Mouse (Mus musculus): ENCODE data around the gene Tmem221. TPM values are rescaled to one million over a fixed set of nuclear protein-coding genes. Genes with fewer than 3 reads are reported as not detected.

Tmem221 gene
- 0.14 TPM in 2 replicates for polyA plus RNA-seq (2016; fragmentation: Nextera tagmentation; extraction: Ambion mirVana)

- Histone ChIP-seq H3K4me3 (peak within 1 kb of the TSS; percentile 51), H3K4me1 (peaks cover 22% of the 10 kb centered on the region), H3K36me3 (no peaks in the 10 kb centered on the region), H3K27me3 (ENCODE audit: low read depth, poor library complexity, severe bottlenecking) (peaks cover 89% of the 10 kb centered on the region), H3K9me3 (replicated peaks) (no peaks in the 10 kb centered on the region), H3K27ac (replicated peaks) (no peak within 1 kb of the TSS)
- DNase-seq (ENCODE audit: low spot score): peak; percentile 52
- WGBS: 4% methylated on average over 70 of the region's 70 CpGs
These were observed at the start of gene Tmem221 for GRCm38 (mm10) chr8:71558071-71558957. TSS of gene Tmem221 (minus strand) at chr8:71558871.

GRCm38 (mm10) chr8:71604021-71604420, 45.4 kb upstream of the Tmem221 start:
- 56% methylated on average over 7 of the region's 7 CpGs for WGBS

GRCm38 (mm10) chr8:71602666-71603334, 44.1 kb upstream of the Tmem221 start:
- H3K9me3 ChIP-seq (replicated peaks): no peaks in the 10 kb centered on the region
- peak; percentile 53 for DNase-seq (ENCODE audit: low spot score)
- H3K27ac ChIP-seq (replicated peaks): no peak overlapping the region
- H3K4me1 ChIP-seq: peaks cover 18% of the 10 kb centered on the region
- H3K27me3 ChIP-seq (ENCODE audit: low read depth, poor library complexity, severe bottlenecking): peaks cover 71% of the 10 kb centered on the region
- H3K4me3 ChIP-seq: peak overlapping the region; percentile 48
- 1% methylated on average over 32 of the region's 32 CpGs for WGBS
- peaks cover 15% of the 10 kb centered on the region for H3K36me3 ChIP-seq

More at GRCm38 (mm10) chr8:71604021-71604420, 45.4 kb upstream of the Tmem221 start:
- no peak for DNase-seq (ENCODE audit: low spot score)
- no peak overlapping the region for H3K4me3 ChIP-seq
- peaks cover 12% of the 10 kb centered on the region for H3K36me3 ChIP-seq
- H3K9me3 ChIP-seq (replicated peaks): no peaks in the 10 kb centered on the region
- H3K4me1 ChIP-seq: peaks cover 18% of the 10 kb centered on the region
- no peak overlapping the region for H3K27ac ChIP-seq (replicated peaks)
- H3K27me3 ChIP-seq (ENCODE audit: low read depth, poor library complexity, severe bottlenecking): peaks cover 68% of the 10 kb centered on the region

GRCm38 (mm10) chr8:71601939-71602665, 43.4 kb upstream of the Tmem221 start:
- Histone ChIP-seq H3K9me3 (replicated peaks) (no peaks in the 10 kb centered on the region), H3K36me3 (peaks cover 15% of the 10 kb centered on the region), H3K4me1 (peaks cover 18% of the 10 kb centered on the region), H3K27me3 (ENCODE audit: low read depth, poor library complexity, severe bottlenecking) (peaks cover 71% of the 10 kb centered on the region), H3K4me3 (peak overlapping the region; percentile 48), H3K27ac (replicated peaks) (no peak overlapping the region)
- 2% methylated on average over 65 of the region's 65 CpGs for WGBS
- peak; percentile 36 for DNase-seq (ENCODE audit: low spot score)

- 92% methylated on average over 5 of the region's 5 CpGs for WGBS
- Histone ChIP-seq H3K27me3 (ENCODE audit: low read depth, poor library complexity, severe bottlenecking) (peaks cover 51% of the 10 kb centered on the region), H3K4me3 (no peak overlapping the region), H3K27ac (replicated peaks) (no peak overlapping the region), H3K4me1 (peaks cover 38% of the 10 kb centered on the region), H3K9me3 (replicated peaks) (no peaks in the 10 kb centered on the region), H3K36me3 (peaks cover 27% of the 10 kb centered on the region)
- DNase-seq (ENCODE audit: low spot score): no peak
These were observed 40.2 kb upstream of the Tmem221 start for GRCm38 (mm10) chr8:71598841-71599240.

- no peak overlapping the region for H3K4me3 ChIP-seq
- peaks cover 40% of the 10 kb centered on the region for H3K4me1 ChIP-seq
- H3K27ac ChIP-seq (replicated peaks): no peak overlapping the region
- peaks cover 46% of the 10 kb centered on the region for H3K27me3 ChIP-seq (ENCODE audit: low read depth, poor library complexity, severe bottlenecking)
- DNase-seq (ENCODE audit: low spot score): no peak
- H3K9me3 ChIP-seq (replicated peaks): no peaks in the 10 kb centered on the region
- peaks cover 32% of the 10 kb centered on the region for H3K36me3 ChIP-seq
These were observed 39.7 kb upstream of the Tmem221 start for GRCm38 (mm10) chr8:71598375-71598774.

- H3K4me3 ChIP-seq: no peak within 1 kb of the TSS
- H3K36me3 ChIP-seq: peaks cover 33% of the 10 kb centered on the region
- H3K27me3 ChIP-seq (ENCODE audit: low read depth, poor library complexity, severe bottlenecking): peaks cover 37% of the 10 kb centered on the region
- H3K9me3 ChIP-seq (replicated peaks): no peaks in the 10 kb centered on the region
- H3K4me1 ChIP-seq: peaks cover 40% of the 10 kb centered on the region
- H3K27ac ChIP-seq (replicated peaks): no peak within 1 kb of the TSS
- WGBS: 92% methylated on average over 3 of the region's 3 CpGs
- DNase-seq (ENCODE audit: low spot score): no peak
These were observed 38.8 kb upstream of the Tmem221 start, which contains the start of gene Fam129c for GRCm38 (mm10) chr8:71597451-71597850. TSS of gene Fam129c (plus strand) at chr8:71597648.

- Histone ChIP-seq H3K4me3 (no peak overlapping the region), H3K27me3 (ENCODE audit: low read depth, poor library complexity, severe bottlenecking) (peaks cover 30% of the 10 kb centered on the region), H3K36me3 (peaks cover 33% of the 10 kb centered on the region), H3K4me1 (peaks cover 36% of the 10 kb centered on the region), H3K27ac (replicated peaks) (no peak overlapping the region), H3K9me3 (replicated peaks) (no peaks in the 10 kb centered on the region)
- WGBS: 87% methylated on average over 4 of the region's 4 CpGs
- no peak for DNase-seq (ENCODE audit: low spot score)
These were observed 38.1 kb upstream of the Tmem221 start for GRCm38 (mm10) chr8:71596798-71597197.

GRCm38 (mm10) chr8:71596384-71596783, 37.7 kb upstream of the Tmem221 start:
- H3K4me3 ChIP-seq: 0 out of 2 replicates have a peak overlapping the region, but pooled peaks have one; percentile 9
- H3K27ac ChIP-seq (replicated peaks): 0 out of 2 replicates have a peak overlapping the region, but pooled peaks have one; percentile 9
- peaks cover 38% of the 10 kb centered on the region for H3K4me1 ChIP-seq
- WGBS: 62% methylated on average over 6 of the region's 6 CpGs
- H3K36me3 ChIP-seq: peaks cover 33% of the 10 kb centered on the region
- no peaks in the 10 kb centered on the region for H3K9me3 ChIP-seq (replicated peaks)
- no peak for DNase-seq (ENCODE audit: low spot score)
- peaks cover 26% of the 10 kb centered on the region for H3K27me3 ChIP-seq (ENCODE audit: low read depth, poor library complexity, severe bottlenecking)

GRCm38 (mm10) chr8:71595862-71596261, 37.2 kb upstream of the Tmem221 start:
- peak; percentile 87 for DNase-seq (ENCODE audit: low spot score)
- H3K27ac ChIP-seq (replicated peaks): 0 out of 2 replicates have a peak overlapping the region, but pooled peaks have one; percentile 9
- H3K4me1 ChIP-seq: peaks cover 43% of the 10 kb centered on the region
- H3K9me3 ChIP-seq (replicated peaks): no peaks in the 10 kb centered on the region
- peaks cover 33% of the 10 kb centered on the region for H3K36me3 ChIP-seq
- H3K27me3 ChIP-seq (ENCODE audit: low read depth, poor library complexity, severe bottlenecking): peaks cover 23% of the 10 kb centered on the region
- 7% methylated on average over 27 of the region's 27 CpGs for WGBS
- H3K4me3 ChIP-seq: peak overlapping the region; percentile 18; the same call in 1 of the 2 replicates

GRCm38 (mm10) chr8:71594324-71594722, 35.7 kb upstream of the Tmem221 start:
- no peaks in the 10 kb centered on the region for H3K9me3 ChIP-seq (replicated peaks)
- peaks cover 45% of the 10 kb centered on the region for H3K4me1 ChIP-seq
- peaks cover 17% of the 10 kb centered on the region for H3K27me3 ChIP-seq (ENCODE audit: low read depth, poor library complexity, severe bottlenecking)
- WGBS: 94% methylated on average over 4 of the region's 4 CpGs
- H3K4me3 ChIP-seq: 0 out of 2 replicates have a peak overlapping the region, but pooled peaks have one; percentile 1
- no peak for DNase-seq (ENCODE audit: low spot score)
- H3K36me3 ChIP-seq: peaks cover 23% of the 10 kb centered on the region
- no peak overlapping the region for H3K27ac ChIP-seq (replicated peaks)

Data from midbrain, embryonic 10.5 days (tissue).